Mouse (Mus musculus): Measurements from ENCODE around the gene Ccdc177. TPM values are rescaled to one million over a fixed set of nuclear protein-coding genes. Genes with fewer than 3 reads are reported as not detected.

Ccdc177 gene
- polyA plus RNA-seq, 1 experiment from 2014 or later, result 2.0 TPM

DNA sequence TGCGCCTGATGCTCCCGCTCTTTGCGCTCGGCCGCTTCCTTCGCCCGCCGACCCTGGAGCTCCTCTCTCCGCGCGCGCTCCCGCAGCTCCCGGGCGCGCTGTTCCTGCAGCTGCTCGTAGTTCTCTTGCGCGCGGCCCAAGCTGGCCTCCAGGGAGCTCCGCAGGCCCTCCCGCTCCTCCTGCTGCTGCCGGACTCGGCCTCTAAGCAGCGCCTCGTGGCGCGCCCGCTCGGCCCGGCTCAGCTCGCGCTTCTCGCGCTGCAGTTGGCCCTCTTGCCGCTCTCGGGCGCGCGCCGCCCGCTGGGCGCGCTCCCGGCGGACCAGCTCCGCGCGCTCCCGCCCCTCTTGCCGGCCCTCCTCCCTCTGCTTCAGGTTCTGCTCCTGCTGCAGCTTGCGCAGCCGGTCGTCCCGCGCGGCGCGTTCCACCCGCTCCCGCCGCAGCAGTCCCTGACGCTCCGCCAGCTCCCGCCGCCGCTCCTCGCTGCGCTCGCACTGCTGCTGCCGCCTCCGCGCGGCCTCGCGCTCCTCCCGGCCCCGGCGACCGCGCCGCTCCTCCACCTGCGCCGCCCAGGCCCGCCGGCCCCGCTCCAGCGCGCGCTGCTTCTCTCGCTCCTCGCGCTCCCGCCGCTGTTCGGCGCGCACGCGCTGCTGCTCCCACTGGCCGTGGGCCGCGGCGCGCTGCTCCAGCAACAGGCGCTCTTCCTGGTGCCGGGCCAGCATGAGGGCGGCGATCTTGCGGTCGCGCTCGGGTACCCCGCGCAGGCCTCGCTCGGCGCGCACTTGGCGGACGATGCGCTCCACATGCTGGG, 2.5 kb downstream of the Ccdc177 start:
- Histone ChIP-seq H3K9me3 (ENCODE audit: control insufficient read depth, low read length) (peaks cover 14% of the 10 kb centered on the region), H3K9ac (ENCODE audit: low read depth, low read length) (peak overlapping the region; percentile 92), H3K4me2 (ENCODE audit: low read length) (peak overlapping the region; percentile 58), H3K27me3 (replicated peaks; ENCODE audit: control insufficient read depth, insufficient read depth, low read length) (0 out of 2 replicates have a peak, but pooled peaks cover 2% of the 10 kb centered on the region), H3K4me1 (ENCODE audit: control insufficient read depth, insufficient read depth, low read depth, low read length) (peaks cover 22% of the 10 kb centered on the region), H3K4me3 (ENCODE audit: low read length) (peak overlapping the region; percentile 63), H3K36me3 (ENCODE audit: control insufficient read depth, insufficient read depth, low read length) (peaks cover 48% of the 10 kb centered on the region), H3K27ac (ENCODE audit: low read depth, low read length) (peak overlapping the region; percentile 98)
- WGBS, result 25% methylated on average over 96 of the region's 122 CpGs
- peak; percentile 35 for ATAC-seq

DNA sequence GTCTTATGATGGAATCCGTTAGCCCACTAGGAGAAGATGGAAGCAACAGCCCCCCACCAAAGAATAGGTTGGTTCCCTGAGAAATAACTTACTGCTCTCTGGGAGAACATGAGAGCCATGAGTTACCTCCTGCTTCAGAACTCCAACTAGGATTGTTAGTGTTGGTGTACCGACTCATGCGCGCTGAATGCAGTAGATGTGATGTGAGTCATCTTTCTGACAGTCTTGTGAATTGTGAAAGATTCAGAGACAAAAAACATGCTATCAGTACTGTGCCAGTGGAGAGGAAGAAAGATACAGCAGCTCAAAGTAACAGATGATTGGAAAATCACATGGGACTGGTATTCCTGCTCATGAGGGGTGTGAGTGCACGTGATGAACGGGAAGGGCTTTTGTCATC, 8.9 kb downstream of the Ccdc177 start:
- Histone ChIP-seq H3K27ac (ENCODE audit: low read depth, low read length) (no peak overlapping the region), H3K4me2 (ENCODE audit: low read length) (no peak overlapping the region), H3K4me1 (ENCODE audit: control insufficient read depth, insufficient read depth, low read depth, low read length) (peaks cover 3% of the 10 kb centered on the region), H3K36me3 (ENCODE audit: control insufficient read depth, insufficient read depth, low read length) (peaks cover 27% of the 10 kb centered on the region), H3K9me3 (ENCODE audit: control insufficient read depth, low read length) (no peaks in the 10 kb centered on the region), H3K9ac (ENCODE audit: low read depth, low read length) (no peak overlapping the region), H3K27me3 (replicated peaks; ENCODE audit: control insufficient read depth, insufficient read depth, low read length) (no peaks in the 10 kb centered on the region), H3K4me3 (ENCODE audit: low read length) (no peak overlapping the region)
- no peak for ATAC-seq
- WGBS, result 93% methylated on average over 6 of the region's 6 CpGs

DNA sequence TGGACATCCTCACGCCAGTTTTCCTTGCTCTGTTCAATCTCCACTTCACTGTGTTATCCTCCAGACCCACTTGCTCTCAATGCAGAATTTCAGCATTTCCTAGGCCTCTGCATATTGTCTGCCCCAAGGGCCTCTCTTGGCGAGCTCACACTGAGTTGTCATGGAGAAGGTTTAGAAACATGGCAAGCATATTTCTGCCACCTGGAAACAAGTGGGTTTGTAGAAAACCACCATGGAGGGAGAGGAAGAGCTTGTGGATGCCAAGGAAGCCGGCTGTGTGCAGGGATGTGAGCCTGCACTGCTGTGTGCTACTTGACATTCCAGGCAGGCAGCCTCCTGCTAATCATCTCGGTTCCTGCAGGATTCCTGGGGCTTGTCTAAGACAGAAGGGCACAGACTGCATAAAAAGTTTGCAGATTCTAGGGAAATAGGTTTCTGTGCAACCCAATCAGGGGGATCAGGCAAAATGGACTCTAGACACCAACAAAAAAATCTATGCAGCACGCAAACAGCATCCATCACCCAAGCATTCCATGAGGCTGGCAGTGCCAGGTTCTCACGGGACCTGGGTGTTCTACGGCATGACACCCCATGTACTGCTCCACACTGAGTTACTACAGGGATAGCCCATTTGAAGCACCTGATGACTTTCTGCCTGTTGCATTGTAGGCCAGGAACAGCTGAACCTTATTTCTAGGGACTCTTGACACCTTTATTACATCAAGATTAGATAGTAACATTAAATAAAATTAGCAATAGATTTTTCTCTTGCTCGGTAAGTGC, 14.3 kb downstream of the Ccdc177 start:
- Histone ChIP-seq H3K27ac (ENCODE audit: low read depth, low read length) (peak overlapping the region; percentile 62), H3K9ac (ENCODE audit: low read depth, low read length) (no peak overlapping the region), H3K27me3 (replicated peaks; ENCODE audit: control insufficient read depth, insufficient read depth, low read length) (no peaks in the 10 kb centered on the region), H3K9me3 (ENCODE audit: control insufficient read depth, low read length) (no peaks in the 10 kb centered on the region), H3K4me3 (ENCODE audit: low read length) (no peak overlapping the region), H3K4me1 (ENCODE audit: control insufficient read depth, insufficient read depth, low read depth, low read length) (peaks cover 10% of the 10 kb centered on the region), H3K4me2 (ENCODE audit: low read length) (no peak overlapping the region), H3K36me3 (ENCODE audit: control insufficient read depth, insufficient read depth, low read length) (no peaks in the 10 kb centered on the region)
- 35% methylated on average over 8 of the region's 8 CpGs for WGBS
- peak; percentile 88 for ATAC-seq

DNA sequence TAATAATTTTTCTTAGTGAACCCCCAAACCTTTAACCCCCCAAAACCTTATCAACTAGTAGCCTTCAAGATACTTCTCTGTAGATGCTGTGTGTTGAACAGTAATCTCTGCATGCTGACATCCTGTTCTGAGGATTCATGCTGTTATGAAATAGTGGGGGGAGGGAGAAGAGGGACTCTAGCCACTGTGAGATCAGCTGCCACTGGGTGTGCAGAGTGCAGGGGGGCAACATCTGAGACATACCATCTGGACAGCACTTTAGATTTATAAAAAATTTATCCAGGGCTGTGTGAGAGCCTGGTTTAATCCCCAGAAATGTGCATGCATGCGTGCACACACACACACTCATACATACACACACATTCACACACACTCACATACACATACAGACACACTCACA, 15.9 kb downstream of the Ccdc177 start:
- Histone ChIP-seq H3K27me3 (replicated peaks; ENCODE audit: control insufficient read depth, insufficient read depth, low read length) (no peaks in the 10 kb centered on the region), H3K9ac (ENCODE audit: low read depth, low read length) (no peak overlapping the region), H3K9me3 (ENCODE audit: control insufficient read depth, low read length) (no peaks in the 10 kb centered on the region), H3K27ac (ENCODE audit: low read depth, low read length) (no peak overlapping the region), H3K4me1 (ENCODE audit: control insufficient read depth, insufficient read depth, low read depth, low read length) (peaks cover 10% of the 10 kb centered on the region), H3K4me3 (ENCODE audit: low read length) (no peak overlapping the region), H3K4me2 (ENCODE audit: low read length) (no peak overlapping the region), H3K36me3 (ENCODE audit: control insufficient read depth, insufficient read depth, low read length) (no peaks in the 10 kb centered on the region)
- 89% methylated on average over 1 of the region's 1 CpGs for WGBS
- ATAC-seq, result no peak

DNA sequence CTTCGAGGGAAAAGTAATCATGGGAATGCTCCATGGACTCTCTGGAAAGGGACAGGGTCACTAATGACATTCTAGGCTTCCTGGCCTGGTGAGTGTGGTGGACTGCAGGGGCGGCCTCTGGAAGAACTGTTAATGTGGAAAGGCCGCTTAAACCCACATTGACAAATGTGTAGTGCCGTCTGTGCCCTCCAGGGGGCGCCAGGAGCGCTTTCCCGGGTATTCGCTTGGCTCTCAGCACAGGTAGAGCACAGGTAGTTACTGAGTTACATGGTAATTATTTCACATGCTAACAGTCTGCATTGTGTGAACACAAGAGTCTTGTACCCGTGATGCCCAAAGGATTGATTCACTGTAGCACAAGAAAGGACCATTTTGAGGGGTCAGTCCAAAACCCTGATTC, 21.0 kb downstream of the Ccdc177 start:
- no peak overlapping the region for H3K9ac ChIP-seq (ENCODE audit: low read depth, low read length)
- WGBS, result 40% methylated on average over 9 of the region's 9 CpGs
- H3K4me3 ChIP-seq (ENCODE audit: low read length), result no peak overlapping the region
- H3K4me1 ChIP-seq (ENCODE audit: control insufficient read depth, insufficient read depth, low read depth, low read length), result peaks cover 17% of the 10 kb centered on the region
- no peak overlapping the region for H3K4me2 ChIP-seq (ENCODE audit: low read length)
- H3K36me3 ChIP-seq (ENCODE audit: control insufficient read depth, insufficient read depth, low read length), result no peaks in the 10 kb centered on the region
- no peaks in the 10 kb centered on the region for H3K9me3 ChIP-seq (ENCODE audit: control insufficient read depth, low read length)
- no peaks in the 10 kb centered on the region for H3K27me3 ChIP-seq (replicated peaks; ENCODE audit: control insufficient read depth, insufficient read depth, low read length)
- H3K27ac ChIP-seq (ENCODE audit: low read depth, low read length), result no peak overlapping the region
- ATAC-seq, result no peak

DNA sequence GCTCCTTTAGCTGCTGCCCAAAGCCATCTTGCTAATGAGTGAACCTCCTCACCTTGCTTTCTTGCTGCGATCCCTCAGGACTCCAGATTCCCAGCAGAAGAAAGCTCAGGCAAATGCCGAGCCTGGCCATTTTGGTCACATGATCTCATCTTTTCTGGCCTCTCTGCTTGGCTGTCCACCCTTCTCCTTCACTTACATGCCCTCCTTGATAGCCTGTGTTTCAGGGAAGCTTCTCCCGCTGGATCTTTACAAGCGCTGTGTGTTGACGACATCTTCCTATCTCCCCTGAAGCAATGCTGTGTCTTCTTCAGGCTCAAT, 23.2 kb downstream of the Ccdc177 start:
- peak; percentile 5; the same call in 1 of the 2 replicates for ATAC-seq
- Histone ChIP-seq H3K4me1 (ENCODE audit: control insufficient read depth, insufficient read depth, low read depth, low read length) (peaks cover 17% of the 10 kb centered on the region), H3K9me3 (ENCODE audit: control insufficient read depth, low read length) (no peaks in the 10 kb centered on the region), H3K27me3 (replicated peaks; ENCODE audit: control insufficient read depth, insufficient read depth, low read length) (no peaks in the 10 kb centered on the region), H3K9ac (ENCODE audit: low read depth, low read length) (0 out of 2 replicates have a peak overlapping the region, but pooled peaks have one; percentile 3), H3K36me3 (ENCODE audit: control insufficient read depth, insufficient read depth, low read length) (no peaks in the 10 kb centered on the region), H3K27ac (ENCODE audit: low read depth, low read length) (peak overlapping the region; percentile 89), H3K4me3 (ENCODE audit: low read length) (no peak overlapping the region), H3K4me2 (ENCODE audit: low read length) (peak overlapping the region; percentile 42; the same call in 1 of the 2 replicates)
- 53% methylated on average over 5 of the region's 5 CpGs for WGBS

DNA sequence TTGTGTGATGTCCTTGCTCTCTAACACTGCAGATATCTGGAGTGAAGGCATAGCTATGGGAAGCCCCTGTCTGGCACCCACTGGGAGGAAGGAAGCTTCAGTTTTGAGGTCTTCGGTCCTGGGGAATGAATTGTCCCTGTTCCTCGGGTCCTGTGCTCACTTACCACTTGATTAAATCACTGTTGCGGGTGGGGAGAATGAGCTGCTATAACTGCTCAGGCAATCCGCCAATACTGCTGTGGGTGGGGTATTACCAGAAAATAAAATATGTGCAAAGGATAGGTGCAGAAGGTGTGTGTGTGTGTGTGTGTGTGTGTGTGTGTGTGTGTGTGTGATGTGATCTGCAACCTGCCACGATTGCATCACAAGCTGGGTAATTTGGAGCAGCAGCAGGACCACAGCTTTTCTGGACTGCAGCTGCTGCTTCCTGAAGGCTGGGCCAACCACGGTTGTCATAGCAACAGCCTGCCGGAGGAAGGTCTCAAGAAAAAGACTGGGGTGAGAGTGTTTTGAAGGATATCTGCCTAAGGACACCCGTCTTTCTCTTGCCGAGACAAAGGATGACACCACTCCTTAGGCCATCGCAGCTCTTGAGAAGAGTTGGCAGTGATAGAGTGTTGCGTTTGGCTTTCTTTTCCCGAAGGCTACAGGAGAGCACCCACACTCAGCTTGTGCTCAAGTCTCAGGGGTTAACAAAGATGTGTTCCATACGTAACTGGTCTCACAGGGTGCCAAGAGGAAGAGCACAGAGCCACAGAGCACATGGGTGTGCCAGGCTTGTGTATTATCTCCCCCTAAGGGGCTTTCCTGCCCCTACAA, 23.8 kb downstream of the Ccdc177 start:
- peak overlapping the region; percentile 89 for H3K27ac ChIP-seq (ENCODE audit: low read depth, low read length)
- no peak overlapping the region for H3K4me3 ChIP-seq (ENCODE audit: low read length)
- H3K4me2 ChIP-seq (ENCODE audit: low read length), result peak overlapping the region; percentile 42
- 7% methylated on average over 13 of the region's 13 CpGs for WGBS
- H3K9me3 ChIP-seq (ENCODE audit: control insufficient read depth, low read length), result no peaks in the 10 kb centered on the region
- H3K27me3 ChIP-seq (replicated peaks; ENCODE audit: control insufficient read depth, insufficient read depth, low read length), result no peaks in the 10 kb centered on the region
- H3K4me1 ChIP-seq (ENCODE audit: control insufficient read depth, insufficient read depth, low read depth, low read length), result peaks cover 17% of the 10 kb centered on the region
- peak; percentile 79 for ATAC-seq
- peak overlapping the region; percentile 52 for H3K9ac ChIP-seq (ENCODE audit: low read depth, low read length)
- no peaks in the 10 kb centered on the region for H3K36me3 ChIP-seq (ENCODE audit: control insufficient read depth, insufficient read depth, low read length)

DNA sequence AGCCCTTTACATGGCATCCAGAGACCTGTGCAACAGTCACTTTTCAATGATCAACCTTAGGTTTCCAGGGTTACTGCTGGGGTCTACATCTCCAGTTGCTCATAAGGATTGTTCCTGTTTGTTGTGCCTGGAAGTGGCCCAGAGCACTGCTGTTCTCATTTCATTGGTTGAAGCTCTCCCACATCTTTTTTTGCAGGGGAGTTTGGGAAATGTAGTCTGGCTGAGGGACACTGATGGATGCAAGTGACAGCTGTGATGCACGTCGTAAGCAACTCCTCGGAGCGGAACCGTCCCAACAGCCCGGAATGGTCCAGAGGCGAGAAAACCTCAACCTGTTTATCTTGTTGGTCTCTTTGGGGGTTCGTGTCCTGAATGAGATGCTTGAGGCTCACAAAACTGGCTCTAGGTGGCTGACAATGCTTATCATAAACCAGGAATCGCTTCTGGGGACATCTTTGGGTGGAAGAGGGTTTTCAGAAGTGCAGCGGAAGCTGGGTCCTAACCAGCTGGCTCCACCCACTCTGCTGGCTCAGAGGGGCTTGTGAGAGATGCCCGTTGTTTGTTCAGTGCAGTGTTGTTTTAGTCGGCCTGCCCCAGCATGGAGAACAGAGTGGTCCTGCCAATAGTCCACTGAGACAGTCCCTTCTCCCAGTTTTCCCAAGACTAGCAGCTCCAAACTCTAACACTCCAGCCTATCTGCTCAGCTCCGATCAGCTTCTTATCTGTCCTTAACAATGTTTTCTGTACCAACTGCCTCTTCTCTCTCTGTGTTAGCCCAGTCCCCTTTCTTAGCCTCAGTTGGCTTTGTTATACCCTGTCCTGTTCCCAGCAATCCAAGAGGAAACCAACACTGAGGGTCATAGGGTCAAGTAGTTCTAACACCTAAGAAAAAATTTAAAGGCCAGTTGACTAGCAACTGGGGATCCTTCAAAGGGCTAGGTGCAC, 25.7 kb downstream of the Ccdc177 start:
- H3K36me3 ChIP-seq (ENCODE audit: control insufficient read depth, insufficient read depth, low read length), result no peaks in the 10 kb centered on the region
- WGBS, result 60% methylated on average over 13 of the region's 13 CpGs
- no peaks in the 10 kb centered on the region for H3K27me3 ChIP-seq (replicated peaks; ENCODE audit: control insufficient read depth, insufficient read depth, low read length)
- H3K4me3 ChIP-seq (ENCODE audit: low read length), result no peak overlapping the region
- H3K4me2 ChIP-seq (ENCODE audit: low read length), result no peak overlapping the region
- ATAC-seq, result no peak
- no peak overlapping the region for H3K9ac ChIP-seq (ENCODE audit: low read depth, low read length)
- H3K9me3 ChIP-seq (ENCODE audit: control insufficient read depth, low read length), result no peaks in the 10 kb centered on the region
- H3K27ac ChIP-seq (ENCODE audit: low read depth, low read length), result no peak overlapping the region
- H3K4me1 ChIP-seq (ENCODE audit: control insufficient read depth, insufficient read depth, low read depth, low read length), result peaks cover 19% of the 10 kb centered on the region
